Mouse (Mus musculus) neural tube, embryonic 14.5 days (tissue): ENCODE results near the gene Ugp2. TPM values are rescaled to one million over a fixed set of nuclear protein-coding genes. Genes with fewer than 3 reads are reported as not detected.

ENCODE experiments used
- ATAC-seq: fragments of 200-750 bp; cut with Nextera tagmentation; 2 replicates; pipeline ENCODE4 v1.8.0; 2017; ENCODE audit warnings: low read depth, mild to moderate bottlenecking, moderate TSS enrichment, moderate library complexity
- H3K27ac ChIP-seq: fragments of 300-500 bp; sonication (generic); 2 replicates; pipeline ENCODE4 v1.5.1; 2014; ENCODE audit warnings: low read depth, mild to moderate bottlenecking, control low read depth, low read length, moderate library complexity, mixed read lengths
- H3K27me3 ChIP-seq: fragments of 300-500 bp; sonication (generic); 2 replicates; pipeline ENCODE4 v1.6.1; 2014; ENCODE audit warnings: low read length; ENCODE audit not compliant: control insufficient read depth, insufficient read depth
- H3K36me3 ChIP-seq: fragments of 300-500 bp; sonication (generic); 2 replicates; pipeline ENCODE4 v1.6.1; 2014; ENCODE audit warnings: low read length, mixed read lengths; ENCODE audit not compliant: control insufficient read depth, insufficient read depth
- H3K4me1 ChIP-seq: fragments of 300-500 bp; sonication (generic); 2 replicates; pipeline ENCODE4 v1.6.1; 2014; ENCODE audit warnings: low read length; ENCODE audit not compliant: control insufficient read depth, insufficient read depth
- H3K4me2 ChIP-seq: fragments of 300-500 bp; sonication (generic); 2 replicates; pipeline ENCODE4 v1.6.1; 2014; ENCODE audit warnings: mild to moderate bottlenecking, low read depth, low read length, control low read depth
- H3K4me3 ChIP-seq: fragments of 300-500 bp; sonication (generic); 2 replicates; pipeline ENCODE4 v1.5.1; 2014; ENCODE audit warnings: low read depth, low read length, control low read depth, mixed read lengths
- H3K9ac ChIP-seq: fragments of 300-500 bp; sonication (generic); replicated peaks from 2 replicates; pipeline ENCODE4 v1.6.1; 2014; ENCODE audit warnings: low read depth, mild to moderate bottlenecking, control low read depth, low read length, mixed read lengths
- H3K9me3 ChIP-seq: fragments of 300-500 bp; sonication (generic); 2 replicates; pipeline ENCODE4 v1.6.1; 2016; ENCODE audit warnings: low read length; ENCODE audit not compliant: control insufficient read depth
- WGBS: fragments of 180-500 bp; shearing (Covaris S2); extraction: QIAGEN DNeasy Blood & Tissue Kit; methylation state at CpG from one replicate; pipeline ENCODE4 v1.1.7; 2014; 5-methylcytosine and 5-hydroxymethylcytosine counted together
- microRNA counts: library from miRNA; unstranded; fragments of <30 nt; microRNA quantifications from one replicate; lab custom pipeline; 2016
- microRNA-seq: library from miRNA; unstranded; fragments of <30 nt; microRNA quantifications from one replicate; pipeline ENCODE4, GENCODE M21; 2016
- polyA plus RNA-seq: library from polyadenylated mRNA; unstranded; fragments of >200 nt; fragmentation: Nextera tagmentation; extraction: Ambion mirVana; gene quantifications from 2 replicates; pipeline ENCODE4 v1.2.1, GENCODE M21; 2014

Ugp2 gene
- polyA plus RNA-seq, 1 experiment from 2014 or later, result 55.7 TPM

GRCm38 (mm10) chr11:21286391-21286790, 84.6 kb downstream of the Ugp2 start:
- no peak overlapping the region for H3K9ac ChIP-seq
- 76% methylated on average over 3 of the region's 3 CpGs for WGBS
- no peak for ATAC-seq

GRCm38 (mm10) chr11:21276151-21276550, 94.8 kb downstream of the Ugp2 start:
- no peak overlapping the region for H3K27ac ChIP-seq
- H3K9ac ChIP-seq, result no peak overlapping the region
- no peak overlapping the region for H3K4me2 ChIP-seq
- H3K9me3 ChIP-seq, result no peaks in the 10 kb centered on the region
- H3K27me3 ChIP-seq, result no peaks in the 10 kb centered on the region
- H3K4me1 ChIP-seq, result no peaks in the 10 kb centered on the region
- WGBS, result 93% methylated on average over 2 of the region's 2 CpGs
- no peak for ATAC-seq
- no peaks in the 10 kb centered on the region; the same call in 1 of the 2 replicates for H3K36me3 ChIP-seq
- H3K4me3 ChIP-seq, result no peak overlapping the region

More at GRCm38 (mm10) chr11:21286391-21286790, 84.6 kb downstream of the Ugp2 start:
- no peaks in the 10 kb centered on the region for H3K36me3 ChIP-seq
- H3K27me3 ChIP-seq, result no peaks in the 10 kb centered on the region
- no peak overlapping the region for H3K4me2 ChIP-seq
- H3K4me1 ChIP-seq, result no peaks in the 10 kb centered on the region
- no peak overlapping the region for H3K27ac ChIP-seq
- H3K9me3 ChIP-seq, result no peaks in the 10 kb centered on the region
- no peak overlapping the region for H3K4me3 ChIP-seq

MicroRNAs encoded within 50 kb of the gene (microRNA counts, 519-probe panel; counts per million panel counts)
- microRNA mmu-miR-1933-3p (lab: Ali Mortazavi, UCI) (not detected), microRNA mmu-miR-1933-5p (lab: Ali Mortazavi, UCI) (2,439 counts per million, percentile 10 among the panel's probes with 10 or more counts)

Small RNAs within 50 kb of the gene (microRNA-seq; reads per million reads assigned to microRNA genes)
- gene Mir1933, result not detected

Other genes with a start within 250 kb of the Ugp2 start
- gene Vps54, start 131.9 kb downstream of the Ugp2 start, polyA plus RNA-seq, result 15.7 and 16.3 TPM in 2 replicates
- 8.4 and 10.5 TPM in 2 replicates for gene Wdpcp, start 201.0 kb upstream of the Ugp2 start, polyA plus RNA-seq
- 540 and 656 TPM in 2 replicates for gene Mdh1, start 201.2 kb upstream of the Ugp2 start, polyA plus RNA-seq